Mouse (Mus musculus): Measurements from ENCODE around the gene 4930595D18Rik. TPM values are rescaled to one million over a fixed set of nuclear protein-coding genes. Genes with fewer than 3 reads are reported as not detected.

4930595D18Rik gene
- total RNA-seq, 2 experiments from 2014 or later = not detected

DNA sequence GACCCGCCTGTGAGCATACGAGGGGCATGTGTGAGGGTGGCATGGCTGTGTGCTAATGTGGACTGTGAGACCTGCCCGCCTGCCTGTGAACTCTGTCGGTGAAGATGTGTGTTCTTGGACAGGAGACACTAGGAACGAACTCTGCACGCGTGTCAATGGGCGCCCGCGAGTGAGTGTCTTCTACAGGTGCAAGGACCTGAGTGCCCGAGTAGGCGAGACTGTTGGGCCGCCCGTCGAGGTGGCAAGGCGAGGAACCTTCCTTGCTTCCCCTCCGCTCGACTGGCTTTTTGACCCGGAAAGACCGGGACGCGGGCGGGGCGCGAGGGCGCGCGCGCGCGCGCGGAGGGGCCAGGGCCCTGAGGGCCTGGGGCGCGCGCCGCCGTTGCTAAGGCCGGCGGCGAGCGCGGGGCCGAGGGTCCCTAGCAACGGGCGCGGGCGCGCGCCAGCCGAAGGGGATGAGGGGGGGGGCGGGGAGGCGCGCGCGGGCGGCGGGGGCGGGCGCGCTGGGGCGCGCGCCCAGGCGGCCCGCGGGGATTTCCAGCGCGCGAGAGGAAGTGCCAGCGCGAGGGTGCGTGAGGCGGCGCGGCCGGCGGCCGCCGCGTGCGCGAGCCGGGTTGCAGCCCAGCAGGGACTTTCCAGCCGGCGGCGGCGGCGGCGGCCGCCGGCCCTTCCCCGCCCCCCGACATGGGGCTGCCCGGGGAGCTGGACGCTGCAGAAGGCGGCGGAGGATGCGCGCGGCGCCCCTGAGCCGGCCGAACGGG is 18.3 kb downstream of the 4930595D18Rik start, which contains the start of gene Traf3:
Gene Traf3 (plus strand): TSS at position 540 of the 761 bp plus-strand sequence.
- peak in 1 of 2 experiments; percentile 53 for DNase-seq (ENCODE audit: low spot score in 2 of 2)

DNA sequence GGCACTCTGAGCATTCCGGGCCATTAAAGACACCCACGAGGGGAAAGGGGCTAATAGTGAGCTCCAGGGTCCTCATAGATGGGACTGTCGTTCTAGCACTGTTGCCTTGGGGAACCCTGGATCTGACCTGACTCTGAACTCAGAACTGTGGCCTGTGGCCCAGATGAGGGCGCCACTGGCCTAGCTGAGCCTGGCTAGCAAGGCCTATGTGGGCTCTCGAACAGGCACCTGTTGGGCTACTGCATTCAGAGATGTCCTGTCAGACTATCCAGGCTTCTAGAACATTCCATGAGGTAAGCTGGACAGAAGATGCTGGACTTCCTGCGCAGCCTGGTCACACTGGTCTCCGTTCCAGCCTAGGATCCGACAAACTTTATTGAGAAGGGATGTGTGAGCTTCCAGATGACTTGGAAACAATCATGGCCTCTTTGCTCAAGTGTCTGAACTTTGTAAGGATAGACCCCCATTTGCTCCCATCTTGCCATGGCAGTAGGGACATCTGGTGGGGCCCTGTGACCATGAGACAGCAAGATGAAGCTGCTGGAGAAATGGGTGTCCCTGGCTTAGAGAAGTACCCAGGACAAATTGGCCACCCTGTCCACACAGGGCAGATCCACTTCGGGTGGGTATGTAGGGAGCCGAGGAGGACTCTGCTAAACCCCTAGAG is 19.0 kb downstream of the 4930595D18Rik start:
- peak in 1 of 2 experiments; percentile 17 for DNase-seq (ENCODE audit: low spot score in 2 of 2)

DNA sequence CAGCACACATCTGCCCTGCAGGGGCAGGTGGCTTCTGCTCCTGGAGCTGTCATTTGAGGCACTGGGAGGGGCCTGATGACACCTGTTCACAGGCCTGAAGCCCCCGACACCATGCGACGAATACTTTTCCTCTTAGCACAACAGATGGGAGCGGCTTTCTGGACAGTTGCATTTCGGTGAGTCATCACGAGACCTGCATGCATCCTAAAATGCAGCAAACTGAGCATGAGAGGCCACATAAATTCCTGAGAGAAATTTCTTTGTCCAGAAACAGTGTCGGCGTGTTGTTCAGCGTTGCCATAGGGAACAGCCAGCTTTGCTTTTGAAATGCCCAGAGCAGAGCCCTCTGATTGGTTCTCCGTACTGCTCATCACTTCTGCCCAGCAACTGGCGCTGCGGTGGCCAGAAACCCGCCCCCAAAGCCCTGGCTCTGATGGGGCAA is 20.0 kb downstream of the 4930595D18Rik start:
- peak; percentile 89 to 90 for DNase-seq (ENCODE audit: low spot score in 2 of 2)

DNA sequence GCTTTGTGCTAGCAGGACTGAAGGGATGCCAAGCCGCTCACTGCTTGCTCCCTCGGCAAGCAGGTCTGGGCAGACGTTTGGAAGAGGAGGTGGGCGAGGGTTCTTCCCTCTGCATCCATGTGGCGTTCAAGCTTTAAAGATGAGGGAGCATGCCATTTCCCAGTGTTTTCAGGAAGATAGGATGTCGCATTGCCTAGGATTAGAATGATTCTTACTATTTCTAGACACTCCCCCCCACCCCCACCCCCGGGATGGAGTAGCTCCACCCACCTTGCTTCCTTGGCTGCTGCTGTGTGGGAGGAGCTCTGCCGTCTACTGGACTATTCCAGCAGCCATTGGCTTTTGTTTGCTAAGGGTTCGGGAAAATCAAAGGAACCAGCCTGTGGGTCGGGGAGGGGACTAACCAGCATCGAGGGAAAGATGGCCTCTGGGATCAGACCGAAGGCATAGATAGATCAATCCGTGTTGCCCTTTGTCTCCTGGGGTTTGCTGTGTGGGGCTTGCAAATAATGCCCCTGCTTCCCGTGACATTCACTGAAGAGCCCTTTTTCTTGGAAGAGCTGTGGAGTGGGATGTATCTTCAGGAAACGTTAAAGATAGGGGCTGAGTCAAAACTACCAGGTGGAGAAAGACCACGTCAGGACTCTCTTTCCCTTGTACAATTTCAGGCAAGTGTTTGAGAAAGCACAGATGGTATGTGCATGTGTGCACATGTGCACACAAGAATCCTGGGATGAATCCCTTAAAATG is 21.8 kb downstream of the 4930595D18Rik start:
- DNase-seq (ENCODE audit: low spot score in 2 of 2) = peak; percentile 54 to 59

DNA sequence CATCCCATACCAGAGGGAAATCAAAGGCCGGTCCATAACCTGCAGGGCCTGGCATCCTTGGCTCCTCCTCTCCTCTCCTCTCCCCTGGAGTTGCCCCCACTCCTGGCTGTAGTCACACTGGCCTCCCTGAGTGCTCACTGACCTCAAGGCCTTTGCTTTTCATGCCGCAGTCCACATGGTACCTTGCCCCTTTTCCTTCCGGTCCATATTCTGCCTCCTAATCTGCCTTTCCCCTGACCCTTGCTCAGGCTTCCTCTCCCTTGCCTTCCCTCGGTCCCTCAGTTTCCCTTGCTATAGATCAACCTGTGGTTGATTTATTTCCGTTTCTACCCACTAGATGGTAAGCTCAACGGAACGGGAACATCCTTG is 22.4 kb downstream of the 4930595D18Rik start:
- DNase-seq (ENCODE audit: low spot score in 2 of 2) = no peak

DNA sequence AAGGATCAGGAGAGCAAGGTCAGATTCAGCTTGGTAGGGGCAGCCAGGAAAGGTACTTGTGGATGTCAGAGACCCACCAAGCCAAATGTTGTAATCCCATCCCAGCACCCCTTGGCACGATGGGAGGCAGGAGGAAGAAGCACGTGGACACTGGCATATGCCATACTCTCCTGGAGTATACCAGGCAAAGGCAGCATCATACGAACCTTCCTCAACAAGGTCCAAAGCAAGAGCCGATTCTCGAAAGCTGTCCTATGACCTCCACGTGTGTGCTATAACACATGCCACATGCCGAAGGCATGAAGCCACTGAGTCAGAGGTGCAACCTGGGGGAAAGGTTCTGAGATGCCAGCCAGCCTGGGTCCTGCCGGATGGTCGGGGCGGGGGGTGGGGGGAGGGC is 23.4 kb downstream of the 4930595D18Rik start:
- DNase-seq (ENCODE audit: low spot score in 2 of 2) = no peak

DNA sequence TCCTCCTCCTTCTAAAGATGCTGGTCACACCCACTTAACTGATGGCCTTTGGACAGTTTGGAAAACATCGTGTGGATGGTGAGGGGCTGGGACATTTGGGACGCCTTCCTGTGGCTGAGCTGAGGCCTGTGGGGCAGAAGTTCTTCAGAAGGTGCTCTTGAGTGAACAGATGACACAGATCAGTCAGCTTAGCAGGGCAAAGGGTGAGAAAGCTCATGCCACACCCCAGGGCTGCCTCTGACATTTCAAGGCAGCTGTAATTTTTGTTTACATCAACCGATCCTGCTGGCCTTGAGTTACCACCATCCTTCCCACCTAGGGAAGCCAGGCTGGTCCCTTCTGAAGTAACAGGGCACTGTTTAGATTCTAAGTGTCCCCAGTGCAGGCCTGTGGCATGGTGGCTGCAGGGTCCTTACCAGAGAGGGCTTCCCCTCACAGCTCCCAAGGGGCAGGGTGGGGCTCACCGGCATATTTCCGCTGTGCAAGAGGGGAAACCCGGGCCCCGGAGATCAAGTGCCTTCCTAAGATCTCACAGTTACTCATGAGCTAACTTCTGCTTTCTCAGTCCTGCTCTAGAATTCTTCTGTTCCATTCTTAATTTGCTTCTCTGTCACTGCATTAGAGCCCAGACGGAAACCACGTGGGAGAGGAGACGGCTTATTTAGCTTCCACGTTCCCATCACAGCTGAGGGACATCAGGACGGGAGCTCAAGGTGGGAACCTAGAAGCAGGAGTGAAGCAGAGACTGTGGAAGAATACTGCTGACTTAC is 24.4 kb downstream of the 4930595D18Rik start:
- DNase-seq (ENCODE audit: low spot score in 2 of 2) = no peak

DNA sequence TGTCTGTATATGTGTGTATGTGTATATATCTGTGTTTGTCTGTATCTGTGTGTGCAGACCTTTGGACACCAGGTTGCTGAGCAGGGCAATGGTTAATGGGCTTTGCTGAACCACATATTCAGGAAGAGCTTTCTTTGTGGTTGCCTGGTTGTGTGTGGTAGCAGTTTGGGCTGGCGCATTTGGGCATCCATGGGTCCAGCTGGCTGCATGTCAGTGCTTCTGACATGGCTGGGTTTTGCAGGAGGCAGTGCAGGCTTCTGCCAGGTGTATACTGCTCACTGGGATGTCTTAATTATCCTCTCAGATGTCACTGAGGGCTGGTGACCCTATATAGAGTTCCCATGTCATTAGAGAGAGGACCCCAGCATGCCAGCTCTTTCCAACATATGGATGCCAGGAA is 28.5 kb downstream of the 4930595D18Rik start:
- no peak for DNase-seq (ENCODE audit: low spot score in 2 of 2)

DNA sequence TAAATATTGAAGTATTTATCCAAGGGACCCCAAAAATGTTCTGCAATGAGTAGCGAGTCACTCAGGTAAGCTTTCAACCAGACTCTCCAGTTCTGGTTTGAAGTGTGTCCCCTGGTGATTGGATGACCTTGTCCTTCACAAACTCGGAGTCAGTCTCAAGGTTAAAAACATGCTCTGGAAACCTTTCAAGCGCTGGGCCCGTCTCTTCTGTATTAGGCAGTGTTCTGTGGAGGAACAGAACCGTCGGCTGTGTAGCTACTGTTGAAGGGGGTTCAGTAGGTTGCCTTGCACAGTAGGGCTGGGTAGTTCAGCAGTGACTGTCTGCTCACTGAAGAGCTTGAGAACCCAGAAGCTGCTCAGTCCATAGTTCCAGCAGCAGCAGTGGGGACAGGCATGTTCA is 29.6 kb downstream of the 4930595D18Rik start:
- DNase-seq (ENCODE audit: low spot score in 2 of 2) = no peak

DNA sequence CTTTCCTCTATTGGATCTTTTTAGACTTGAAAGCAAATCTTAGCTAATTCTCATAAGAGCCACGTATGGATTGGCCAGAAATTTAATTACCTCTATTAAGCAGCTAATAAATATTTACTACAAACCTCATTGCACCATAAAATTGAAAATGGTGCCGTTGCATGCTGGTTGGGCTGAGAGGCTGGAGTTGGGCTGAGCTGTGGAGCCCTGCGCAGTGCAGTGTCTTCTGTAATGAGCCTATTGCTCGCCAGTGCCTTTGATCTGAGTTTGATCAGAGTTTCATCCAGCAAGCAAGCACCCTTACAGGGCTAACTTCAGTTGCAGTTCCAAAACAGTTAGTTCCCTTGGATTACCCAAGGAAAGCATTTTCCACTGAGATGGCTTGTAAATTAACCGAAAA is 30.3 kb downstream of the 4930595D18Rik start:
- no peak for DNase-seq (ENCODE audit: low spot score in 2 of 2)

DNA sequence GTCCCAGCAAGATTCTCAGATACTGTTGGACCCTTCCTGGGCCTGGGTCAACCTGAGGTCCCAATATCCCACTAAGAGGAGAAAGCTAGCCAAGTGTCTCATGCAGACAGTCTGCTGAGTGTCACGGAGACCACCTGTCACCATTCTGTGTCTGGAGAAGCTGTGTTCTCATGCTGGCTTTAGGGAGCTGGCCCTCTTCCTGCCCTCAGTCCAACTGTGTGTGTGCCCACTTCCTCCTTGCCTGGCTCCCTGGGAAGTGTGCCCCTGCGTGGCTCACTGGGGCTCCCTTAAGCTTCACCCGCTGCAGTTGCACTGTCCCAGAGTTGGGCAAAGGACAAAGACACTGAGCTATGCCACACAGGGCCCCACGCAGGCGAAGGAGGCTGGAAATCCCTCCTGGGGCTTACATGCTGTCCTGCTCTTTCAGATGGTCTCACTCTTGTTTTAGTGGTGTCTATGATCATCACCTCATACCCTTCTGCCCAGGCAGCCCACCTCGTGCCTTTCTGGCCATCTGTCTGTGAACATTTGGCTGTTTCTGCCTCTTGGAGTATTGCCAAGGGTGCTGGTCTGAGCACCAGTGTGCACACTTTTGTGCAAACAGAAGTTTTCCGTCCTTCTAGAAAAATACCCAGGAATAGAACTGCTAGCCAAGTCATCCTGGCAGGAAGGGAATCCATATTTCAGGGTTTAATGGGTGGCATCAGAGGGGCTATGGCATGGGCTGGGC is 31.1 kb downstream of the 4930595D18Rik start:
- DNase-seq (ENCODE audit: low spot score in 2 of 2) = no peak

DNA sequence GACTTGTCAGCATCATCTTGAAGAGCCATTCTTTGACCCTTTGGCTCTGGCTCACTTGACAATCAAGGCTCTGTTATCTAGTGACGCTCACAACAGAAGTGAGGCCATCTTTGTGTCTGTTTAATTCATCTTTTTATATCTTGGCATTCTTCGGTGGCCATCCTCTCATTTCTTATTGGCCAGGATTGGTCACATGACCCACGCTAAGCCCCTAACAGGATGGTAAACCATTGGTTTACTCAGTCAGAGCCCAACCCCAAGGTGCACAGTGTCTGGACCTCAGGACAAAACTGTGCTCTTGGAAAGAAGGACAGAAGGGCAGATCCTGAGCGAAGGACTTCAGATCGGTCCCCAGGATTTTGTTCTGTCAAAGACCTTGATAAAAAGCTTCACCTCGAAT is 31.7 kb downstream of the 4930595D18Rik start:
- no peak for DNase-seq (ENCODE audit: low spot score in 2 of 2)

DNA sequence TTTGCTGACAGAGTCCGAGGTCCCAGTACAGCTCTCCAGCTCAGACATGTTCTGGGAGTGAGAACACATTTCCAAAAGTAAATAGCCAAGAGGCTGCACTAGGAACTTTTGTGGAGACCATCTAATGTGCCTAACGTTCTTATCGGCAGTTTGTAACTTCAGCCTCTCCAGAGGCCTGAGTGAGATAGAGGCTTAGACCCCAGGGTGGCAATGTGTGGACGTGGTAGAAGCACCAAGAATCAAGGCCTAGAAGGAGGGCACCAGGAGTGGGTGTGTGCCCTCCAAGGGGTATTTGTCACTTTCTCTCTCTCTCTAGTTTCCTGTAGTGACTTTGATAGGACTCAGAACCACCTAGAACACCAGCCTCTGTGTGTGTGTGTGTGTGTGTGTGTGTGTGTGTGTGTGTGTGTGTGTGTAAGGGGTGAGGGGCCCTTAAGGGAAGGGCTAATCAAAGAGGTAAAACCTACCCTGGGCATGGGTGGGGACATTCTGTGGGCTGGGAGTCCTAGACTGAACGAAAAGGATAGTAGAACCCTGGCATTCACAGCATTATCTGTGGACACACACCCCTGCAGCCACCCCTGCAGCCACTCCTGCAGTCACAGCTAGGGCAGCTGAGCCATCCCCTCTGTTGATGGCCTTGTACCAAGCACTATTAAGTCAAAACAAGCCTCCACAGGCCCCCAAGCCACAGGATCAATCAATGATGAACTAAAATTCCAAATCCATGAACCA is 32.7 kb downstream of the 4930595D18Rik start:
- DNase-seq (ENCODE audit: low spot score in 2 of 2) = no peak

DNA sequence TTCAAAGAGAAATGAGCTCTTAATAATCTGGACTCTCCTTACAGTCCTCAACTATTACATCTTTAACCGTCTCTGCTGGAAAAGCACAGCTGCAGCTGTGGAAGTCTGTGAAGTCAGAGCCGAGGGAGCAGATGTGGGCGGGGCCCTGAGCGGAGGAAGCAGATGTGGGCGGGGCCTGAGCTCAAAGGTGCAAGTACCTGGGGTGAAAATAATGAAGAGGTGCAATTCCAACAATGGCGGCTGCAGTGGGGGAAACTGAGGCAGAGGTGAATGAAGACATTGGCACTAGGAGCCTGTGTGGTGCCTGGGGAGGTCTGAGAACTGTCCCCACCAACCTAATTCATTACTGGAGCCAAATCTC is 34.1 kb downstream of the 4930595D18Rik start:
- no peak for DNase-seq (ENCODE audit: low spot score in 2 of 2)

DNA sequence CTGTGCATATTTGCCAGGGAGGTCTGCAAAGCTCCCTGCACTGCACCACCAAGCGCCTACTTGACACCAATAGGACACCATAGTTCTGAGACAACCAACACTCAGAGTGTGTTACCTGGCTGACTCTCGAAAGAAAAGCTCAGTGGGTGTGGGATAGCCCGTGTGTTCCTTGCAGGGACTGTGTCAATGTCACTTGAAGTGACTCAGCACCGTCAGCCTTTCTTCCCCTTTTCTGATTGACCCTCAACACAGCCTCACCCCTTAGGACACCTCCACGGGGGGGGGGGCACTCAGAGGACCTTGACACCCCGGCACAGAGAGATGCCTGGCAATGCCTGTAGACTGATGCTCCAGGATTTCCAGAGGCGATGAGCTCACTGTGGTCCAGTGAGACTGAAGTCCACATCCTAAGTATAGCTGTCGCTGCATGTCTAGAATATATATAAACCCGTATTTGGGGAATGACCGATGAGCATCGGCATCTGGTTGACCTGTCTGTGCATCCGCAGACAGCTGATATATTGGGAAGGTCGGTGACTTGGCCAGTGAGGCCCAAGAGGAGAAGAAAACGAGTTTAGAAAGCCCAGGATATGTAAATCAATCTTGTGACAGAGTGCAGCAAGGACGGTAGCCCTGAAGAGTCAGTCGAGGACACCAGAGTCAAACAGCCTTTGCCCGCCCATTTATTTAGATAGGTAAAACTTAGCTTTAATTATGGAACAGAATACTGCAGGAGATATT is 34.6 kb downstream of the 4930595D18Rik start:
- no peak for DNase-seq (ENCODE audit: low spot score in 2 of 2)

DNA sequence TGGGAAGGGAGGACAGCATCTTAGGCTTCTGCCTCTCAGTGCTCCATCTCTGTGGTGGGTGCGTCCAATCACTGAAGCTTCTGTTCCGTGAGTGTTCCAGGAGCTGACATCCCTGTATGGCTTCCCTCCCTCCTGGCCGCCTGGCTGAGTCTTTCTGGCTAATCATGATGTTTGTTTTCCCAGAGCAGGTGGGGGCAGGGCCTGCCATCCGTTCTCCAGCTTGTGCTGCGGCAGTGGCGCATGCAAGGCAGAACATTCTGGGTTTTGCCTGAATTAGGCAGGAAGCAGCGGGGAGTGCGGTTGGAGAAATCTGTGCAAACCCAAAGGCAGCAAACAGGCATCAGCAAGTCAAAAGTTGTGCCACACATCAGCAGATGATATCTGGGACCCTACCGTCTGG is 39.0 kb downstream of the 4930595D18Rik start:
- peak in 1 of 2 experiments; percentile 62 for DNase-seq (ENCODE audit: low spot score in 2 of 2)

DNA sequence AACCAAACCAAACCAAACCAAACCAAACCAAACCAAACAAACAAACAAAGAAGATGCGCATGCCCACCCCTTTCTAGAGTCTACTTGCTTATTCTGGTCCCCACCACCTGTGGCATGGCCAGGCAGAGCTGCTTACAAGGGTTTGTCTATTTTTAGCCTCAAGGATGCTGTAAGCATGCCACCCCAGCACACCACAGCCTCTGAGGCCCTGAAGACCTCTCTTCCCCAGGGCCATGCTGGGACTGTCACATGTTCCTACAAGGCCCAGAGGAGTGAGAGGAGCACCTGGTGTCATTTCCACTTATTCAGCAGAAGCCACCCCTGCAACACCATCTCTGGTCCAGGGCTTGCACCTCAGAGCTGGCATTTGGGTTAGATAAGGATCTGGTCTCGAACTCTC is 39.7 kb downstream of the 4930595D18Rik start:
- DNase-seq (ENCODE audit: low spot score in 2 of 2) = no peak

DNA sequence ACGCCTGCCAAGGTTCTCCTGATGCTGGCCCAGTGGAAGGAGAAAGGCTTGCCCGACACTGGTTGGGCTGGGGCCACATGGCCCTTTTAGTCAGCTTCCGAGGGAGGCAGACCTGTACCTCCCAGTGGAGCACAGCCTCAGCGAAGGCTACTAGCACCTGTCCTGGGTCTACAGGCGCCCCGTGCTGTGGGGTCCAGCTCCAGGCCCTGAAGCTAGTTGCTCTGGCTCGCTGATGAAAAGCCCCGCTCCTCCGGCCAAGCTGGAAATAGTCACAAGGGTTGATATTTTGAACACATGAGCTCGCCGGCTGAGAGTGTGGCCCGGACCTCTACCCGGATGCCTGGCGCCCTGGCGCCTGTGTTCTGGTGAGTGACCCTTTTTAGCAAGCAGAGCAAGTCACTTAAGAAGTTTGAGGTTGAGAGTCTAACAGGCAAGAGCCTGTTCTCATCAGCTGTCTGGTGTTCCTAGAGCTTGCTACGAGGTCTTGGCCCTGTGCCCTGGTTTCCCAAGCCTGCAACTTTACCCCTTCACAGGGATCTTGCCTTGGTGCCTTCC is 40.7 kb downstream of the 4930595D18Rik start:
- no peak for DNase-seq (ENCODE audit: low spot score in 2 of 2)

DNA sequence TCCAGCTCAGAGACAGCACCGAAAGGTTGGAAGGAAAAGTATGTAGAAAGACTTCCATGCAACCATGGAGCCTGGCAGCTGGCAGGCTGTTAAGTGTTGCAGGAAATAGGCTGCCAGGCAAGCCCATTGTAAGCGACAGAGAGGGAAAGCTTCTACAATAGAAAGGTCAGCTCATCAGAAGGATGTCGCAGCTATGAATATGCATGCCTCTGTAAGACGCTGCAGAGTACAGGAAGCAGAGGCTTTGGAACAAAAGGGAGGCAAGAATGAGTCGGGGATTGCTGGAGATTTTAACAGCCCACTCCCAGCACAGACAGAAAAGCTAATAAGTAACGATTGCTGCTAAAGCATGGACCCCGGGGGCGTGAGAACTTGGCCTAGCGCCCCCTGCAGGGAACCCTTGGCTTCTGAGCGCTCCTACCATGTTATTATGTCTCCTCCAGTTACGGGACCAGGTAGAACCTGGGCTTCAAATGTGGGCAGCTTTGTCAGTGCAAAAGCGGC is 41.2 kb downstream of the 4930595D18Rik start:
- DNase-seq (ENCODE audit: low spot score in 2 of 2) = no peak
